Mouse (Mus musculus): ENCODE data around the gene Olfr984. TPM values are rescaled to one million over a fixed set of nuclear protein-coding genes. Genes with fewer than 3 reads are reported as not detected.

The Olfr984 gene
- polyA plus RNA-seq (2015; fragmentation: Nextera tagmentation; extraction: Ambion mirVana) = not detected in 2 replicates

DNA sequence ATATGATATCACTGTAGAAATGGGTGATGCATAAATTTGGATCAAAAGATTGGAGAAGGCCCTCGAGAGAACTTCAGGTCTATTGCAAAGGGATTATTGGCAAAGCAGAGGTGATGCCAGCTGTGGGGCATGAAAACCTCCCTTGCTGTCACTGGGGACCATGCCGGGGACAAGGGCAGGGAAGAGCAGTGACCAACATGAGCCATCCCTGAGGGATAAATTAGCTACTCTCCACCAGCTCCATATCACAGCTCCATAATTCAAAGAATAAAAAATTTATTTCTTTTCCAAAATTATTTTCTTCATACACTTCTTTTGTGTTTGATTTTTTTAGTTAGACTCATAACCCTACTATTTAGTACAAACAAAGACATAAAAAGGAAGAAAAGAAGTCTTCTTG is at the start of gene Olfr984:
Gene Olfr984 (minus strand): TSS at position 101 of the 400 bp plus-strand sequence.
- DNase-seq (no peak), ATAC-seq (ENCODE audit: low read depth) (no peak)
- no peaks in the 10 kb centered on the region for H3K27me3 ChIP-seq
- H3K4me1 ChIP-seq (replicated peaks) = no peaks in the 10 kb centered on the region
- WGBS (ENCODE audit: insufficient replicate concordance) = 54% methylated on average over 2 of the region's 2 CpGs
- H3K9ac ChIP-seq = no peak within 1 kb of the TSS
- H3K36me3 ChIP-seq = no peaks in the 10 kb centered on the region
- no peak within 1 kb of the TSS for H3K4me3 ChIP-seq (replicated peaks)
- no peaks in the 10 kb centered on the region for H3K9me3 ChIP-seq (replicated peaks)
- no peak within 1 kb of the TSS for H3K27ac ChIP-seq
- no peak within 1 kb of the TSS for H3K4me2 ChIP-seq

DNA sequence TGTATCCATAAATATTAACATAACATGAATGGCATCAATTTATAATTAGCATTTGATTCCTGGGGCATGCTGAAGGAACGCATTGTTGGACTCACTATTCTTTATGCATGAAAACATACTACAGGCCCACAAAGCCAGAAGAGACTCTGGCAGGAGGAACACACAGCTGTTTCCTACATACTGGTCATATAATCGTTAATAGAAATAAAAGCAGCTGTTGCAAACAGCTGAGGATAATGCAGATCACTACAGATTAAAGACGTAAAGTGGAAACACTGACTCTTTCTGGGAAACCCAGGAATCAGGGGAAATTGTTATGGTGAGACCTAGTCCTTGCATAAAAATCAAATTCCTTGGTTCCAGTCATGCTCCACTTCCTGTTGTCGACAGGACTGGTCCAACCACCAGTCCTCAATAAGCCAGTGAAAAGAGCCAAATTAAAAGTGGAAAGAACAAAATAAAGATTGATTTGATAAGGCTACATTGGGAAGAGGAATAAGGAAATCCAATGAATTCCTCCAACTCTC is 41.2 kb upstream of the Olfr984 start:
- H3K4me3 ChIP-seq (replicated peaks) = no peak overlapping the region
- no peak overlapping the region for H3K9ac ChIP-seq
- H3K27me3 ChIP-seq = no peaks in the 10 kb centered on the region
- H3K27ac ChIP-seq = no peak overlapping the region
- H3K4me2 ChIP-seq = no peak overlapping the region
- no peaks in the 10 kb centered on the region for H3K36me3 ChIP-seq
- no peaks in the 10 kb centered on the region for H3K9me3 ChIP-seq (replicated peaks)
- ATAC-seq (ENCODE audit: low read depth) (no peak), DNase-seq (no peak)
- 56% methylated on average over 4 of the region's 4 CpGs for WGBS (ENCODE audit: insufficient replicate concordance)
- H3K4me1 ChIP-seq (replicated peaks) = no peaks in the 10 kb centered on the region

DNA sequence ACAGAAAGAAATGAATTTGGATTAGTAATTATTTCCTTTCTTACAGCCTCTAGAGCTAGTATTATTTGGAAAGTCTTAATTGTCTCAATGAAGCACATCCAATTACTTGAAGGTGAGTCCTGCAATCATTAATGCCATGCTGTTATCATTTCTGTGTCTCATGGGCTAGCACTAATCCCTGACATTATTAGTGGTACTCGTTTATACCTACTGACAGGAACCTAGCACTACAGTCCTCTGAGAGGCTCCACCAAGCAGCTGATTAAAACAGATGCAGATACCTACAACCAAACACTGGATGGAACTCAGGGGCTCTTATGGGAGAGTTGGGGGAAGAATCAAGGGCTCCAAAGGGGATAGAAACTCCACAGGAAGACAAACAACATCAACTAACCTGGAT is 27.5 kb upstream of the Olfr984 start:
- Histone ChIP-seq H3K4me1 (replicated peaks) (no peaks in the 10 kb centered on the region), H3K9ac (no peak overlapping the region), H3K4me3 (replicated peaks) (no peak overlapping the region), H3K27me3 (no peaks in the 10 kb centered on the region), H3K4me2 (no peak overlapping the region), H3K9me3 (replicated peaks) (no peaks in the 10 kb centered on the region), H3K36me3 (no peaks in the 10 kb centered on the region), H3K27ac (no peak overlapping the region)
- WGBS (ENCODE audit: insufficient replicate concordance) = 36% methylated on average over 1 of the region's 1 CpGs
- no peak for DNase-seq
- ATAC-seq (ENCODE audit: low read depth) = no peak

DNA sequence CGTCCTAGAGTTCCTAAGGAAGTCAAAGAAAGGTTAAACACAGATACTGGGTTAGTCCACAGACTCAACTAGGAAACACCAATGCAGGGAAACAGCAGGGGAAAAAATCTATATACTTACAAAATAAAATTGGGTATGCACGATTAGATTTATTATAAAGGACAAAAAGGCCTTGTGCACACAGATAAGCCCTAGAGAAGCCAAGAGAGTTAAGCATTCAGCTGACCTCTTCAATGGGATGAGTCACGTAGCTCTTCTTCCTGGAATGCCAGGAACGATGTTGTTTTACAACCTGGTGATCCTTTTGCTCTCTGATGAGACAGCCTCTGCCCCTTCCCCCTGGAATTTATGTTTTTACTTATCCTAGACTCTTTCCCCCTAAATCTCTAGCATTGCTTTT is 25.5 kb upstream of the Olfr984 start:
- Histone ChIP-seq H3K4me1 (replicated peaks) (no peaks in the 10 kb centered on the region), H3K9ac (no peak overlapping the region), H3K4me2 (no peak overlapping the region), H3K36me3 (no peaks in the 10 kb centered on the region), H3K4me3 (replicated peaks) (no peak overlapping the region), H3K9me3 (replicated peaks) (no peaks in the 10 kb centered on the region), H3K27ac (no peak overlapping the region), H3K27me3 (no peaks in the 10 kb centered on the region)
- DNase-seq (no peak), ATAC-seq (ENCODE audit: low read depth) (no peak)
- 46% methylated on average over 4 of the region's 4 CpGs for WGBS (ENCODE audit: insufficient replicate concordance)

DNA sequence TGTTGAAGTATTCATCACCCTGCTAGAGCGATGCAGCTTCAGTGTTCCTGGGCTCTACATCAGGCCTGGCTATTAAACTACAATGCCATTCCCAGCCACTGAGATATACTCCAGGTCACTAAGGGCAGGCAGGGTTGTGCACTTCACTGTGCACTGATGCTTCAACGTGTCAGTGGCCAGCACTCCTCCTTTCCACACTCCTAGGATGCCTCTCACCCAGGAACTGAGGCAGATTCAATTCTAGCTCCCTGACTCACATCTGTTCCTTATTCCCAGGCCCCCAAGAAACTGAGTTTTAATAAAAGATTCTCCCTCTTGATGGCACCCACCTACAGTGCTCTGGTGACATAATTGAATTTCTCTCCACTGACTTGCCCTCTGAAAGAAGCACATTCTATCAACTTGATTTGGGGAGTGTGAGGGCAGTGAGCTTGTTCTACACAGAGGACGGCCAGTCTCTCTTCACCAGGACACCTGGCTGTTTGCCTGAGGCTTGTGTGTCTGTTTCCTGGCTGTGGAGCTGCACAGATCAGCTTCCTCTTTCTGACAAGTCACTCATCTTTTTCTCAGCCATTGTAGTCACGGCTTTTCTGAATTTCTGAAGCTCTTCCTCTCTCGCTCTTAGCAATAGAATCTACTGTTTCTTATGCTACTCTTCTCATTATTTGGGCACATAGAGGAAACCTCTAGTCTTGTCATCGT is 23.1 kb upstream of the Olfr984 start:
- no peaks in the 10 kb centered on the region for H3K27me3 ChIP-seq
- no peak overlapping the region for H3K4me3 ChIP-seq (replicated peaks)
- DNase-seq = no peak
- ATAC-seq (ENCODE audit: low read depth) = no peak
- H3K9me3 ChIP-seq (replicated peaks) = no peaks in the 10 kb centered on the region
- H3K27ac ChIP-seq = no peak overlapping the region
- no peaks in the 10 kb centered on the region for H3K4me1 ChIP-seq (replicated peaks)
- no peaks in the 10 kb centered on the region for H3K36me3 ChIP-seq
- H3K4me2 ChIP-seq = no peak overlapping the region
- no peak overlapping the region for H3K9ac ChIP-seq
- 50% methylated on average over 6 of the region's 6 CpGs for WGBS (ENCODE audit: insufficient replicate concordance)

DNA sequence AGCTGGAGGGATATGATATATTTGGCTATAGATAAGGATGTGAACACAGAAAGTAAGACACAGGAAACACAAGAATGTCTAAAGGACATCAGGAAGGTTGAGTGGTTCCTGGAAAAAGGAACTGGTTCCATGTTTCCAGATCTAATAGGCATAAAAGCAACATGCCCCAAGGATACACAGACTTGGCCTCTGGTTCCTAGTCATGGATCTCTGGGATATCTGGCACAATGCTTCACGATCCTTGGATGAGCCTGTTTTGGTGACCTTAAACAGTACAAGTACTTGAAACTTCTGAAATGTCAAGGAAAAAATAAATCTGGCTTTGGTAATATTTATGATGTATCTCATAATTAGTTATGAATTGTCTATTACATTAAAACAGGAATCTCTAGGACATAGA is 16.6 kb upstream of the Olfr984 start:
- Histone ChIP-seq H3K9ac (no peak overlapping the region), H3K27me3 (no peaks in the 10 kb centered on the region), H3K36me3 (no peaks in the 10 kb centered on the region), H3K4me3 (replicated peaks) (no peak overlapping the region), H3K27ac (no peak overlapping the region), H3K4me2 (no peak overlapping the region), H3K9me3 (replicated peaks) (no peaks in the 10 kb centered on the region), H3K4me1 (replicated peaks) (no peaks in the 10 kb centered on the region)
- ATAC-seq (ENCODE audit: low read depth) = no peak
- 51% methylated on average over 1 of the region's 1 CpGs for WGBS (ENCODE audit: insufficient replicate concordance)
- DNase-seq = no peak

DNA sequence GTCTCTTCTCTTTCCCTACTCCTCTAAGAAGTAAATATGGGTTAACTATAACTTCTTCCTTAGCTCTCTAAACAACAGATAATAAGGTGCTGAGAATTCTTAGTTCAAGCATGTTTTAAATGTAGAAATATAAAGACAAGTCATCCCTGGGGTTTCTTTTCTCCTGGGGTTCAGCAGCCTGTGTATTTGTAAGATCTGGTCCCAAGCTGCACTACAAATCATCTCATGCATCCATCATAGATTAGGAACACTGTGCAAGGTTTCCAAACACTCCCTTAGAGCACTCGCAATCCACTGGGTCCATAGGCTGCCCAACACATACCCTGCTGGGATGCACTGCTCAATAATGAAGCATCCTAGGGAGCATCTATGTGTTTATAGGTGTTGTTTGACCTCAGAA is 16.1 kb upstream of the Olfr984 start, which contains the start of gene Olfr985:
Gene Olfr985 (minus strand): TSS at position 101 of the 400 bp plus-strand sequence.
- Histone ChIP-seq H3K27me3 (no peaks in the 10 kb centered on the region), H3K4me1 (replicated peaks) (no peaks in the 10 kb centered on the region), H3K9ac (no peak within 1 kb of the TSS), H3K9me3 (replicated peaks) (no peaks in the 10 kb centered on the region), H3K4me2 (no peak within 1 kb of the TSS), H3K27ac (no peak within 1 kb of the TSS), H3K4me3 (replicated peaks) (no peak within 1 kb of the TSS), H3K36me3 (no peaks in the 10 kb centered on the region)
- no peak for ATAC-seq (ENCODE audit: low read depth)
- 64% methylated on average over 1 of the region's 1 CpGs for WGBS (ENCODE audit: insufficient replicate concordance)
- DNase-seq = no peak

DNA sequence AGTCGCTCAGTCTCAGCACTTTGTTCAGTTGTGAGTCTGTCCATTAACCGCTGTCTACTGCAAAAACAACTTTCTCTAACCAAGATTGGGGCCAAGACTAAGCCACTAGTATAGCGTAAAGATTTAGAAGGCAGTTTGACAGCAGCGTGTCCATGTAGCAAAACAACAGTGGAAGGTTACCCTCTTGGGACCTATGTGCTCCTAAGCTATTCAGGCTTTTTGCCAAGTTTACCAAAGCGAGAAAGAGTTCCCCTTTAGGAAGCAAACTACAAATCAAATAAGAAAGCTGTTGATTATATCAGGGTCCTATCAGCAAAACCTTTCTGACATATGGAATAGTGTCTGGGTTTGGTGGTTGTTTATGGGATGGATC is 3.3 kb upstream of the Olfr984 start:
- no peak overlapping the region for H3K4me2 ChIP-seq
- H3K27ac ChIP-seq = no peak overlapping the region
- H3K36me3 ChIP-seq = no peaks in the 10 kb centered on the region
- no peaks in the 10 kb centered on the region for H3K4me1 ChIP-seq (replicated peaks)
- ATAC-seq (ENCODE audit: low read depth) (no peak), DNase-seq (no peak)
- WGBS (ENCODE audit: insufficient replicate concordance) = 65% methylated on average over 5 of the region's 5 CpGs
- no peaks in the 10 kb centered on the region for H3K9me3 ChIP-seq (replicated peaks)
- no peaks in the 10 kb centered on the region for H3K27me3 ChIP-seq
- H3K4me3 ChIP-seq (replicated peaks) = no peak overlapping the region
- no peak overlapping the region for H3K9ac ChIP-seq

DNA sequence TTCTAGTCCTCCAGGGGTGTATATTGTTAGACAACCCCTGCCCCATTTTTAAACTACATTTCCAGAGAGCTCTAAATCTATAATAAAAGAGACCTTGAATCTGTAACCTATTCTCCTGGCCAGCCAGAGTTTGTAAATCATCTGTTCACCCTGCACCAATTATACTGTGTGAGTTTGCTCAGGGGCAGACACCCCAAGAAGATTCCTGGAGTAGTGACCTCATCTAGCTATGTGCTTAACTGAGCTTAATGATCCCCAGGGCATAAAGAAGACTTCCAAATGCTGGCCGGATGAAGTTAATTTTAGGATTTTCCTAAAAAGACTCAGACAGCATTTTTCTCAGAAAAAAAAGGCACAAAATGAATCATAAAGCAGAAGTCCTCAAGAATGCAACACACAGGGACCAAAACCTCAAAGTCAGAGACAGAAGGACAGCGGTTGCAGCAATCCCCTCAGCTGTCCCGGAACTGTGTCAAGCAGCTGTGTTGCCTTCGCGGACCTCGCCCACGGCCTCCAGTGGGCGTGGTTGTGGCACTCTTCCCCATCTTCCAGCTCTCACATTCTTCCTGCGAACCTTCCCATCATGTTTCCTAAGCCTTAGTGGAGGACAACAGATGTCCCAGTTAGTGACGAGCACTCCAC is 2.8 kb upstream of the Olfr984 start:
- Histone ChIP-seq H3K27ac (no peak overlapping the region), H3K27me3 (no peaks in the 10 kb centered on the region), H3K4me1 (replicated peaks) (no peaks in the 10 kb centered on the region), H3K4me3 (replicated peaks) (no peak overlapping the region), H3K9me3 (replicated peaks) (no peaks in the 10 kb centered on the region), H3K36me3 (no peaks in the 10 kb centered on the region), H3K9ac (no peak overlapping the region), H3K4me2 (no peak overlapping the region)
- WGBS (ENCODE audit: insufficient replicate concordance) = 39% methylated on average over 10 of the region's 10 CpGs
- DNase-seq (peak; percentile 2), ATAC-seq (ENCODE audit: low read depth) (no peak)

DNA sequence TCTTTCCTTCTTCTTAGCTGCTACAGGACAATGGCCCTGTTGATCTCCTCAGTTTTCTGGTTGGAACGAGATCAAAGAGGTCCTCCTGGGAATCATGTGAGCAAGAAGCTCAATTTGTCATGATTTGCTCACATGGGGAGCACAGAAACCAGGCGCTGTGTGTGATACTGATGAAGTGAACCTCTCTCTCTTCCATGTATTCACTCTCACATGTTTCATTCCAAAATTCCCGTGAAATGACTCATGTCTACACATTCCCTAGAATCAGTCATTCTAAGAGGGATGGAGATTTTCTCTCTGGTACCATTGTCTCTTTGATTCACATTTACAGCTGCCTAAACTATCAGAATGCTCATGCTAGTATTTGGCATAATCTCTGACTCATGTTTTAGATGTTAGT is 19.2 kb downstream of the Olfr984 start:
- H3K9me3 ChIP-seq (replicated peaks) = no peaks in the 10 kb centered on the region
- no peak overlapping the region for H3K4me2 ChIP-seq
- no peaks in the 10 kb centered on the region for H3K27me3 ChIP-seq
- no peaks in the 10 kb centered on the region for H3K36me3 ChIP-seq
- ATAC-seq (ENCODE audit: low read depth) (no peak), DNase-seq (no peak)
- no peak overlapping the region for H3K4me3 ChIP-seq (replicated peaks)
- 46% methylated on average over 3 of the region's 3 CpGs for WGBS (ENCODE audit: insufficient replicate concordance)
- no peak overlapping the region for H3K9ac ChIP-seq
- no peak overlapping the region for H3K27ac ChIP-seq
- no peaks in the 10 kb centered on the region for H3K4me1 ChIP-seq (replicated peaks)

DNA sequence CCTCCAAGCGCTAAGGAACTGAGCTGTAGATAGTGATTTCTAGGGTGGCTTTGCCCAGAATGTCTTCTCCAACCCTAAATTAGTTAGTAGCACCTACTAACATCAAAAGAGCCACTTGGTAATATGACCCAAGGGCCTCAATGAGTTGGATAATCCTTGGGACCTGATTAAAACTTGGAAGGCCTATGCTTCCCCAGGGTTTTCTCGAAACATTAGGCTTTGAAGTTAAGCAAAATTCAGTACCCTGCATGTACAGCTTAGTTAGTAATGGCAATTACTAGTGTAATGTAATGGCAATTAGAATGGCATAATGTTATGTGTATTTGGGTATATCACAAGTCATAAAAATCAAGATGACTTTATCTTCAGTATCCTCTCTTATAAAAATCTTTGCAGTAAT is 20.5 kb downstream of the Olfr984 start, which contains the start of gene Olfr983:
Gene Olfr983 (minus strand): TSS at position 101 of the 400 bp plus-strand sequence.
- Histone ChIP-seq H3K27me3 (no peaks in the 10 kb centered on the region), H3K4me2 (no peak within 1 kb of the TSS), H3K9ac (no peak within 1 kb of the TSS), H3K36me3 (no peaks in the 10 kb centered on the region), H3K27ac (no peak within 1 kb of the TSS), H3K9me3 (replicated peaks) (no peaks in the 10 kb centered on the region), H3K4me1 (replicated peaks) (no peaks in the 10 kb centered on the region), H3K4me3 (replicated peaks) (no peak within 1 kb of the TSS)
- WGBS (ENCODE audit: insufficient replicate concordance) = 57% methylated on average over 2 of the region's 2 CpGs
- ATAC-seq (ENCODE audit: low read depth) = no peak
- DNase-seq = no peak

DNA sequence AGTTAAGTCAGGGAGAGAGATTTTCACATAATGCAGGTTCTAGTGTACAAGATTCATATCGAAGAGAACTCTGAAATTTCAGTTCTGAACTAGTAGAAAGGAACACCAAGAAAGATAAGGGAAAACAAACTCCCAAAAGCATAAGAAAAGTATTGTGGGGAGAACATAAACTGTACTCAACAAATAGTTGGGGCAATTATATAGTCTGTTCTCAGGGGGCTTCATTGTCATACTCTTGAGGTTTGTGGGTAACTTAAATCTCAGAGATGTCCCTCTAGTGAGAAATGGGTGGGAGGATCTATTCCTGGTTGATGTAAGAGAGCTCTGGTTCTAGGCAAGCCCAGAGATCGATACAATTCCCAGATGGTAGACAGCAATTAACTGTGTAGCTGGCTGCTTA is 40.5 kb downstream of the Olfr984 start, which contains the start of gene Olfr982:
Gene Olfr982 (plus strand): TSS at position 301 of the 400 bp plus-strand sequence.
- DNase-seq (no peak), ATAC-seq (ENCODE audit: low read depth) (no peak)
- 58% methylated on average over 2 of the region's 2 CpGs for WGBS (ENCODE audit: insufficient replicate concordance)
- Histone ChIP-seq H3K9ac (no peak within 1 kb of the TSS), H3K4me1 (replicated peaks) (no peaks in the 10 kb centered on the region), H3K4me2 (no peak within 1 kb of the TSS), H3K9me3 (replicated peaks) (no peaks in the 10 kb centered on the region), H3K27ac (no peak within 1 kb of the TSS), H3K36me3 (no peaks in the 10 kb centered on the region), H3K27me3 (no peaks in the 10 kb centered on the region), H3K4me3 (replicated peaks) (no peak within 1 kb of the TSS)
